Mouse (Mus musculus) MEL (cell line): ENCODE results near the gene Fzd9. TPM values are rescaled to one million over a fixed set of nuclear protein-coding genes. Genes with fewer than 3 reads are reported as not detected.

Source experiments
- DNase-seq: peaks from one replicate; pipeline ENCODE4 v3.0.0; 2011; ENCODE audit warnings: low read depth, low spot score
- H3K27ac ChIP-seq: 2 replicates; pipeline ENCODE4 v1.5.1; 2012; ENCODE audit warnings: low read depth, mild to moderate bottlenecking, control low read depth, low read length, moderate library complexity; ENCODE audit not compliant: control insufficient read depth
- H3K27me3 ChIP-seq, 2 experiments: fragments of 150-350 bp in 1 of 2; sonication (generic) in 1 of 2; 2 replicates each; pipeline ENCODE4 v1.6.1; 2012; ENCODE audit warnings: low read length in 2 of 2, mild to moderate bottlenecking in 2 of 2, improper control_type of control experiment in 1 of 2, moderate library complexity in 1 of 2; ENCODE audit not compliant: insufficient read depth in 2 of 2, control insufficient read depth in 1 of 2
- H3K36me3 ChIP-seq, 2 experiments: 2 replicates each; pipeline ENCODE4 v1.6.1; 2012 to 2014; ENCODE audit warnings: low read length in 2 of 2, improper control_type of control experiment in 1 of 2, inconsistent platforms in 1 of 2, mild to moderate bottlenecking in 1 of 2; ENCODE audit not compliant: insufficient read depth in 2 of 2, control insufficient read depth in 1 of 2
- H3K4me1 ChIP-seq, 2 experiments: fragments of 150-350 bp in 1 of 2; sonication (generic) in 1 of 2; 2 replicates each; pipeline ENCODE4 v1.6.1; 2012; ENCODE audit warnings: low read length in 2 of 2, improper control_type of control experiment in 1 of 2, mild to moderate bottlenecking in 1 of 2; ENCODE audit not compliant: insufficient read depth in 2 of 2, control insufficient read depth in 1 of 2
- H3K4me3 ChIP-seq, 2 experiments: fragments of 150-350 bp in 1 of 2; sonication (generic) in 1 of 2; 2 replicates each; pipeline ENCODE4 v1.5.1; 2012; ENCODE audit warnings: low read depth in 2 of 2, low read length in 2 of 2, mild to moderate bottlenecking in 2 of 2, moderate library complexity in 2 of 2, control low read depth in 1 of 2, improper control_type of control experiment in 1 of 2; ENCODE audit not compliant: control insufficient read depth in 1 of 2, insufficient read depth in 1 of 2
- H3K79me2 ChIP-seq: 2 replicates; pipeline ENCODE4 v1.6.1; 2012; ENCODE audit warnings: mild to moderate bottlenecking, low read length, moderate library complexity; ENCODE audit not compliant: control insufficient read depth, poor library complexity, insufficient read depth
- H3K9ac ChIP-seq: 2 replicates; pipeline ENCODE4 v1.6.1; 2012; ENCODE audit warnings: low read depth, mild to moderate bottlenecking, control low read depth, low read length, moderate library complexity; ENCODE audit not compliant: control insufficient read depth, poor library complexity, severe bottlenecking
- H3K9me3 ChIP-seq: fragments of 150-350 bp; sonication (generic); replicated peaks from 2 replicates; pipeline ENCODE4 v1.6.1; 2012; ENCODE audit warnings: mild to moderate bottlenecking, low read length, improper control_type of control experiment, moderate library complexity; ENCODE audit not compliant: insufficient read depth
- BHLHE40 ChIP-seq: IDR thresholded peaks from 2 replicates; pipeline ENCODE4 v1.6.1; 2012; ENCODE audit warnings: low read depth, mild to moderate bottlenecking, inconsistent platforms, low read length, improper control_type of control experiment, borderline replicate concordance
- CHD2 ChIP-seq: IDR thresholded peaks from 2 replicates; pipeline ENCODE4 v1.6.1; 2011; ENCODE audit warnings: low read length, improper control_type of control experiment
- CTCF ChIP-seq, 3 experiments: IDR thresholded peaks in 2 of 3; conservative IDR thresholded peaks in 1 of 3; 2 replicates each; pipeline ENCODE4 v1.5.1; 2011 to 2012; ENCODE audit warnings: low read length in 3 of 3, low read depth in 2 of 3, mild to moderate bottlenecking in 2 of 3, improper control_type of control experiment in 1 of 3, inconsistent platforms in 1 of 3, mixed read lengths in 1 of 3, moderate library complexity in 1 of 3; ENCODE audit not compliant: control insufficient read depth in 1 of 3, insufficient read depth in 1 of 3, poor library complexity in 1 of 3, severe bottlenecking in 1 of 3
- E2F4 ChIP-seq: IDR thresholded peaks from 2 replicates; pipeline ENCODE4 v1.6.1; 2011; ENCODE audit warnings: low read depth, low read length, improper control_type of control experiment, borderline replicate concordance
- ELF1 ChIP-seq: IDR thresholded peaks from 2 replicates; pipeline ENCODE4 v1.6.1; 2014; ENCODE audit warnings: low read depth, mild to moderate bottlenecking, inconsistent platforms, low read length, improper control_type of control experiment, moderate library complexity
- GABPA ChIP-seq: IDR thresholded peaks from 2 replicates; pipeline ENCODE4 v1.6.1; 2012; ENCODE audit warnings: low read depth, mild to moderate bottlenecking, inconsistent platforms, low read length, improper control_type of control experiment, moderate library complexity
- HCFC1 ChIP-seq: IDR thresholded peaks from 2 replicates; pipeline ENCODE4 v1.6.1; 2012; ENCODE audit warnings: low read depth, mild to moderate bottlenecking, inconsistent platforms, low read length, improper control_type of control experiment, moderate library complexity
- JUND ChIP-seq: IDR thresholded peaks from 2 replicates; pipeline ENCODE4 v1.6.1; 2011; ENCODE audit warnings: low read depth, mild to moderate bottlenecking, improper control_type of control experiment, low read length
- MAX ChIP-seq: IDR thresholded peaks from 2 replicates; pipeline ENCODE4 v1.6.1; 2011; ENCODE audit warnings: low read length, improper control_type of control experiment
- MEF2A ChIP-seq: IDR thresholded peaks from 2 replicates; pipeline ENCODE4 v1.6.1; 2014; ENCODE audit warnings: low read depth, mild to moderate bottlenecking, inconsistent platforms, low read length, improper control_type of control experiment; ENCODE audit not compliant: poor library complexity, insufficient replicate concordance, severe bottlenecking; ENCODE audit errors: extremely low read depth
- MYC ChIP-seq: IDR thresholded peaks from 2 replicates; pipeline ENCODE4 v1.6.1; 2011; ENCODE audit warnings: low read depth, mild to moderate bottlenecking, low read length, improper control_type of control experiment, moderate library complexity
- NRF1 ChIP-seq: IDR thresholded peaks from 2 replicates; pipeline ENCODE4 v1.6.1; 2014; ENCODE audit warnings: low read depth, mild to moderate bottlenecking, inconsistent platforms, low read length, improper control_type of control experiment, moderate library complexity; ENCODE audit not compliant: poor library complexity, insufficient read depth, severe bottlenecking
- POLR2A ChIP-seq, 2 experiments: IDR thresholded peaks; 2 replicates each; pipeline ENCODE4 v1.6.1; 2011 to 2012; ENCODE audit warnings: low read length in 2 of 2, mild to moderate bottlenecking in 2 of 2, control low read depth in 1 of 2, improper control_type of control experiment in 1 of 2, low read depth in 1 of 2, moderate library complexity in 1 of 2; ENCODE audit not compliant: control insufficient read depth in 1 of 2, insufficient read depth in 1 of 2, poor library complexity in 1 of 2
- RCOR1 ChIP-seq: IDR thresholded peaks from 2 replicates; pipeline ENCODE4 v1.6.1; 2012; ENCODE audit warnings: low read depth, mild to moderate bottlenecking, inconsistent platforms, low read length, improper control_type of control experiment
- SIN3A ChIP-seq: IDR thresholded peaks from 2 replicates; pipeline ENCODE4 v1.6.1; 2012; ENCODE audit warnings: low read length, improper control_type of control experiment, inconsistent platforms
- TAL1 ChIP-seq: IDR thresholded peaks from 2 replicates; pipeline ENCODE4 v1.6.1; 2012; ENCODE audit warnings: mild to moderate bottlenecking, inconsistent platforms, low read length, moderate library complexity, mixed read lengths
- TBP ChIP-seq: IDR thresholded peaks from 2 replicates; pipeline ENCODE4 v1.8.0; 2011; ENCODE audit warnings: low read depth, low read length, improper control_type of control experiment
- UBTF ChIP-seq: IDR thresholded peaks from 2 replicates; pipeline ENCODE4 v1.6.1; 2012; ENCODE audit warnings: low read depth, mild to moderate bottlenecking, inconsistent platforms, low read length, improper control_type of control experiment, moderate library complexity, borderline replicate concordance; ENCODE audit not compliant: insufficient read depth
- USF2 ChIP-seq, 2 experiments: IDR thresholded peaks; 2 replicates each; pipeline ENCODE4 v1.6.1; 2011 to 2012; ENCODE audit warnings: improper control_type of control experiment in 2 of 2, low read length in 2 of 2, borderline replicate concordance in 1 of 2, inconsistent platforms in 1 of 2, low read depth in 1 of 2, mild to moderate bottlenecking in 1 of 2; ENCODE audit not compliant: insufficient read depth in 1 of 2
- ZC3H11A ChIP-seq: IDR thresholded peaks from 2 replicates; pipeline ENCODE4 v1.6.1; 2012; ENCODE audit warnings: low read depth, mild to moderate bottlenecking, inconsistent platforms, low read length, improper control_type of control experiment
- polyA plus RNA-seq, 2 experiments: library from polyadenylated mRNA; stranded (reverse) in 1 of 2; unstranded in 1 of 2; fragments of >175 nt in 1 of 2; fragments of >200 nt in 1 of 2; gene quantifications; 2 replicates each; pipeline versions ENCODE4 v1.2.1 to v1.2.4; 2012; ENCODE audit warnings: low replicate concordance in 2 of 2, low read depth in 1 of 2; ENCODE audit not compliant: insufficient read length in 2 of 2, insufficient read depth in 1 of 2, missing spikeins in 1 of 2
- total RNA-seq: library from RNA; depleted of rRNA; stranded (reverse); fragments of 300-350 nt; gene quantifications from 2 replicates; pipeline ENCODE4 v1.2.3, GENCODE M21; 2012

The Fzd9 gene
- total and polyA plus RNA-seq, 3 experiments: 6.2 to 9.8 TPM; not detected in 1

GRCm38 (mm10) chr5:135276597-135276996 is 25.6 kb upstream of the Fzd9 start:
- Histone ChIP-seq H3K36me3 (no peaks in the 10 kb centered on the region), H3K27ac (no peak overlapping the region), H3K79me2 (no peaks in the 10 kb centered on the region), H3K27me3 (peaks cover 0 to 4% of the 10 kb centered on the region in 2 experiments; a peak in 1 of 4 replicates), H3K4me1 (no peaks in the 10 kb centered on the region), H3K4me3 (no peak overlapping the region), H3K9ac (no peak overlapping the region), H3K9me3 (no peaks in the 10 kb centered on the region)
- TF ChIP-seq JUND: no peak
- no peak for TF ChIP-seq ELF1
- no peak for TF ChIP-seq TAL1
- TF ChIP-seq SIN3A: no peak
- TF ChIP-seq E2F4: no peak
- TF ChIP-seq UBTF: no peak
- no peak for TF ChIP-seq MEF2A
- no peak for TF ChIP-seq GABPA
- TF ChIP-seq RCOR1: no peak
- no peak for TF ChIP-seq BHLHE40
- no peak for TF ChIP-seq ZC3H11A
- TF ChIP-seq MYC: no peak
- TF ChIP-seq MAX: no peak
- TF ChIP-seq TBP: no peak
- TF ChIP-seq NRF1: no peak
- no peak for DNase-seq

GRCm38 (mm10) chr5:135274663-135275396 is 23.8 kb upstream of the Fzd9 start:
- no peaks in the 10 kb centered on the region for H3K9me3 ChIP-seq
- no peak overlapping the region for H3K9ac ChIP-seq
- no peaks in the 10 kb centered on the region for H3K36me3 ChIP-seq
- peaks cover 0 to 4% of the 10 kb centered on the region in 2 experiments; a peak in 1 of 4 replicates for H3K27me3 ChIP-seq
- no peak overlapping the region for H3K4me3 ChIP-seq
- TF ChIP-seq USF2 (IDR thresholded peaks at IDR 0.05; ENCODE audit: borderline replicate concordance in 1 of 2, insufficient read depth in 1 of 2, low read depth in 1 of 2, low read length in 2 of 2): no peak
- TF ChIP-seq POLR2A (IDR thresholded peaks at IDR 0.05; ENCODE audit: control insufficient read depth in 1 of 2, insufficient read depth in 1 of 2, low read depth in 1 of 2, low read length in 2 of 2, poor library complexity in 1 of 2): no peak
- no peak for TF ChIP-seq JUND
- no peak for TF ChIP-seq HCFC1
- TF ChIP-seq CHD2: no peak
- no peak for TF ChIP-seq CTCF (IDR thresholded peaks at IDR 0.05 in 2 of 3, conservative IDR thresholded peaks at IDR 0.05 in 1 of 3; ENCODE audit: control insufficient read depth in 1 of 3, insufficient read depth in 1 of 3, low read depth in 2 of 3, low read length in 3 of 3, poor library complexity in 1 of 3, severe bottlenecking in 1 of 3)
- TF ChIP-seq, all 39 proteins: peak for 0
- no peak for DNase-seq
- Histone ChIP-seq H3K79me2 (no peaks in the 10 kb centered on the region), H3K4me1 (no peaks in the 10 kb centered on the region), H3K27ac (no peak overlapping the region)
